Mouse (Mus musculus): ENCODE data around the gene Hist2h3c1. TPM values are rescaled to one million over a fixed set of nuclear protein-coding genes. Genes with fewer than 3 reads are reported as not detected.
A peak's percentile ranks its signal among the peaks of the same experiment; 100 is the strongest.

Gene Hist2h3c1
- total RNA-seq, 2 experiments from 2014 or later, result 2.6 TPM; not detected in 1

- no peak for ATAC-seq (replicated peaks; ENCODE audit: poor library complexity, severe bottlenecking)
These were observed 8.3 kb downstream of the Hist2h3c1 start for GRCm38 (mm10) chr3:96254683-96255355.

GRCm38 (mm10) chr3:96255926-96256593 is 9.6 kb downstream of the Hist2h3c1 start:
- no peak for ATAC-seq (replicated peaks; ENCODE audit: poor library complexity, severe bottlenecking)

DNA sequence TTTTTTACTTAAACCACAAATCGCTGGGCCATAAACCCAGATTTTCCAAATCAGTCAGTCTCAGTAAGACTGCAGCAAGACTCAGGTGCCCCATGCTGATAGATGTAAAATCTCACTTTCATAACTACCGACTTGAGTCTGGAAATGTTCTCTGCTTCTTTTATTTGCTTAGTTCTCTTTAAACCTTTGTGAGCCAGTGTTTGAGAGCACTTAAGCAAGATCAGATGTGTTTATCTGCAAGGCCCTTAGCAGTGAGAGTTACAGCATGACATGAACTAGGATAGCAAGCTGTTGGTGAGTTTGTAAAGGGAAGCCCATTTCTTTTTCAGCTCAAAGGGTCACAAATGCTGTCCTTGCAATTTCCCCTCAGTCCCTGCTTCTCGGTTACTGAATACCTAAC is 10.7 kb downstream of the Hist2h3c1 start:
- ATAC-seq (replicated peaks; ENCODE audit: poor library complexity, severe bottlenecking), result no peak

- no peak for ATAC-seq (replicated peaks; ENCODE audit: poor library complexity, severe bottlenecking)
These were observed 13.7 kb downstream of the Hist2h3c1 start for GRCm38 (mm10) chr3:96260220-96260619.

DNA sequence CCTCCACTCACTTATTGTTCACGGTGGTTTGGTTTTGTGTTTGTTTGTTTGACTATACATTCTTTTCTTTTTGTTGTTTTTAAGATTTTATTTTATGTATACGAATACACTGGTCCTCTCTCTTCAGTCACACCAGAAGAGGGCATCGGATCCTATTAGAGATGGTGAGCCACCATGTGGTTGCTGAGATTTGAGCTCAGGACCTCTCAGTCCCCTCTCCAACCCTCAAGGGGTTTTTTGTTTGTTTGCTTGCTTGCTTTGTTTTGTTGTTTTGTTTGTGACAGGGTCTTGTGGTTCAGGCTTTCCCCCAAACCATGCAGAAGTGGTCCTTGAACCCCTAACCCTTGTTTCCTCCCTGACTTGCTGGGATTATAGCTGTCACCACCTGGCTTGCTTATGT is 15.1 kb downstream of the Hist2h3c1 start:
- no peak for ATAC-seq (replicated peaks; ENCODE audit: poor library complexity, severe bottlenecking)

DNA sequence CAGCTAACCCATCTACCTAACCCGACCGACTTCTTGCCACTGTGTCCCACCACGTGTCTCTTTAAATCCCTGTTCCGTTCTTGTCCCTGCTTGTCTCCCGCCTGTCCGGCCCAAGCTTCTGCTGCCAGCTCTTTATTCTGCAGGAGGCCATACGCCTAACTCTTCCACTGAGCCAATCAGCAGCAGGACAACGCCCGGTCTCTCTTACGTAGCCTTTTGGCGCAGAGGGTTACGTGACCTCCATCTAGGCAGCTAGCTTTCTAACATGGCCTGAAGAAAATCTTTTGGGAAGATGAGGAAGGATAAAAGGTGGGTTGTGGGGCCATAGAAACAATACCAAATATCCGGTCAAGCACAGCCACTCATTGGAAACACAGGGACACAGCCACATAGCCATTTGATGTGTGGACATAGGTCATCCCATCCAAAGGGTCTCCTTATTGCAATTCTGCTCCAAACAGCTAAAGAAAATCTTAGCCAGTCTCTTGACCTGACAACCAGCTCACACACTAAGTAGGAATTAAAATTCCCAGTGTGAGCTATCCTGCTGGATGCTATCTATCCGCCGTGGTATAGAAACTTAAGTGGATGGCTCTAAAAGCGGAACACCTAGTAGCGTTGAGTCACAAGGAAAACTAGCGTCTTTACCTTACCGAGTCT is 15.9 kb downstream of the Hist2h3c1 start:
- ATAC-seq (replicated peaks; ENCODE audit: poor library complexity, severe bottlenecking), result peak; percentile 67

- peak; percentile 84 for ATAC-seq (replicated peaks; ENCODE audit: poor library complexity, severe bottlenecking)
These were observed 16.6 kb downstream of the Hist2h3c1 start, which contains the start of gene Hist2h4 for GRCm38 (mm10) chr3:96262979-96263550. Hist2h4 (minus strand) TSS chr3:96263311.

DNA sequence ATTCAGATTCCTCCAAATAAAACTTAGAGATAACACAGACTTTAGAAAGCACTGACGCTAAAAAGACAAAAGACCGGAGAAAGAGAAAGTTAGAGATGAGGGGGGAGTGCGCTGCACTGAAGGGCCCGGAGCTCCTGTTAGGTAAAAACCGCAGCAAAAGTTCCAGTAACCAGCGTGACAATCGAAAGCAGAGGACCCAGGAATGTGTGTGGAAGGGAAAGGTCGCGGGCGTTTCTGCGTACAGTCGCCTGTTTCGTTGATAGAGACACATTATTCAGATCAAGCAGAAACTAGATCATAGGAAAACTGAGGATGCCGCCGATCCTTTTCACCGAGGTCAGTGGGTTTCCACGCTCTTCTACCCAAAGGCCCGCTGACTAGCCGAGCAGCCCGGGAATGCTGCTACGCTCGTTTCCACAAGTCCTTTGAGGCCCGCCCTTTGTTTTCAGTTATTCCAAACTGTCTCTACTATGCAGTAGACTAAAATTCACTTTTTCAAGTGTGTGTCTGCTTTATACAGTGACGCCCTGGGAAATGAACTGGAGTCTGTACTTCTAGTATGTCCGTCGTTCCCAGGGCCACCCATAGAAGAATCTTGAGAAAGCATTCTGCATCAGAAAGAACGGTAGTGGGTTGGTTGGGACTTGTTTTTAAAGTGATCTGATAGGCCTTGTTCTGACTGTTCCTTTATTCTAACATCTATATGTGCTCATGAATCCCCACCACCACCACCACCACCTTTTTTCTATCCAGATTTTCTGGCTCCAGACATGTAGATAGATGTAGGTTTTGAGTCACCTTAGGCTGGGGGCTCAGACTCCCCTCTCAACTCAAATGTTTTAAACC is 17.3 kb downstream of the Hist2h3c1 start:
- 0 out of 2 replicates have a peak, but pooled peaks have one; percentile 26 for ATAC-seq (replicated peaks; ENCODE audit: poor library complexity, severe bottlenecking)

DNA sequence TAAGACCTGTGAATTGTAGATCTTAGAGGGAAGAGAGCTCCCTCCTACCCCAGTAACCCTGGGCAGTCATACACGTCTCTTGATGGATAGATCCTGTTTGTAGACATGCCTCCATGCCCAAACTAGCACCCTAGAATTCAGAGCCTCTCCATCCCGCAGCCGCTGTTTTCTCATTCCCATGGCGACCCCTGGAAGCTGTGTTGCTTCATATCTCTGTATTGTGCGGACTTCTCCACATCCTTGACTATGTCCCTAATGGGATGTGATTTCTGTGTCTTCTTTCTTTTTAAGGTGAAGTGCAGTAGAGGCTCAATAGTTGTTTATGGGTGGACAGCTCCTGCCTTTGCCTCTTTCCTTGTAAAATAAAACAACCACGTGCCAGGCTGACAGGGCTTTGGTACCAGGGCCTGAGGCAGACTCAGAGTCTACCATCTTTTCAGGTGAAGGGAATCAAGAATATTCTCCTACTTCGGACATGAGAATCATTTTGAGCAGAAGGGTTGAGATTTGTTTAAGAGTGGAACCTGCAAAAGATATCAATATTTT is 18.0 kb downstream of the Hist2h3c1 start:
- no peak for ATAC-seq (replicated peaks; ENCODE audit: poor library complexity, severe bottlenecking)

DNA sequence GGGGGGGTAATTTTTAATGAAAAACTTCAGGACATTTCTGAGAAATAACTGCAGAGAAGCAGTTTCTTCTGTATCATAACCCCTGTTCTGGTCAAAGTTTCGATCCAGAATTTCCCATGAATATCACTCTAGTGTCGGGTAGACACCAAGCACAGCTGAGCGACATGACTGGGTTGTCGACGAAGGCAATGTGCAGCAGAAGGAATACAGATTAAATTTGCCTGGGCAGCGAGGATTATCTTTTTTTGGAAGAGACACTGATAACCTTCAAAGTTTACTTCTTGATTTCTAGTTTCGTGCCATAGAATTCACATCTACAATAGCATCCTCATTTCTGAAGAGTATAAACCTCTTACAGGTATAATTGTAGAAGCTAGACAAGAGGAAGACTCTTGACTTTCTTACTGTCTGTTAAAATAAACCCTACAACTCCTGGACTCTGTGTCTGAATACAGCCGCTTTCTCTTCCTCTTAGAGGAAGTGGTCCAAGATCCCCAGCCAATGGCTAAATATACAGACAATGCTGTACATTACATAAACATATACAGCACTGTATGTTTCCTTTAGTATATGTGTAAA is 19.7 kb downstream of the Hist2h3c1 start:
- ATAC-seq (replicated peaks; ENCODE audit: poor library complexity, severe bottlenecking), result no peak

DNA sequence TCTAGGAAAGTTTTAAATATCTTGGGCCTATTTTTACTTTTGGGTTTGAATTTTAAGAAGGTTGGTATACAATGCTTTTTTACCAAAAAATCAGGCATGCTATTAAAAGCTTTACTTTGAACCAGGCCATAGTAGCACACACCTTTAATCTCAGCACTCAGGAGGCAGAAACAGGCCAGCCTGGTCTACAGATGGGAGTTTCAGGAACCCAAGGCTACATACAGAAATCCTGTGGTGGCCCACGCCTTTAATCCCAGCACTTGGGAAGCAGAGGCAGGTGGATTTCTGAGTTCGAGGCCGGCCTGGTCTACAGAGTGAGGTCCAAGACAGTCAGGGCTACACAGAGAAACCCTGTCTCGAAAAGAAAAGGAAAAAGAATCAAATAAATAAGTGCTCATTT is 21.1 kb downstream of the Hist2h3c1 start:
- no peak for ATAC-seq (replicated peaks; ENCODE audit: poor library complexity, severe bottlenecking)

- ATAC-seq (replicated peaks; ENCODE audit: poor library complexity, severe bottlenecking), result peak; percentile 45
These were observed 21.7 kb downstream of the Hist2h3c1 start, which contains the start of gene Hist2h3b for GRCm38 (mm10) chr3:96268051-96268775. Hist2h3b (plus strand) TSS chr3:96268654.

GRCm38 (mm10) chr3:96268776-96269378 is 22.4 kb downstream of the Hist2h3c1 start:
- ATAC-seq (replicated peaks; ENCODE audit: poor library complexity, severe bottlenecking), result peak; percentile 21

GRCm38 (mm10) chr3:96269511-96270474 is 23.3 kb downstream of the Hist2h3c1 start, which contains the start of gene Hist2h2bb:
Hist2h2bb (plus strand) TSS chr3:96269752.
- peak; percentile 87 for ATAC-seq (replicated peaks; ENCODE audit: poor library complexity, severe bottlenecking)

GRCm38 (mm10) chr3:96273591-96274465 is 27.3 kb downstream of the Hist2h3c1 start:
- no peak for ATAC-seq (replicated peaks; ENCODE audit: poor library complexity, severe bottlenecking)

- peak; percentile 42 for ATAC-seq (replicated peaks; ENCODE audit: poor library complexity, severe bottlenecking)
These were observed 30.9 kb downstream of the Hist2h3c1 start for GRCm38 (mm10) chr3:96277428-96277799.

Measured in granulocyte monocyte progenitor cell, adult 5-6 weeks (primary cell).